Mouse (Mus musculus): ENCODE results near the gene Rufy3.

Gene Rufy3

DNA sequence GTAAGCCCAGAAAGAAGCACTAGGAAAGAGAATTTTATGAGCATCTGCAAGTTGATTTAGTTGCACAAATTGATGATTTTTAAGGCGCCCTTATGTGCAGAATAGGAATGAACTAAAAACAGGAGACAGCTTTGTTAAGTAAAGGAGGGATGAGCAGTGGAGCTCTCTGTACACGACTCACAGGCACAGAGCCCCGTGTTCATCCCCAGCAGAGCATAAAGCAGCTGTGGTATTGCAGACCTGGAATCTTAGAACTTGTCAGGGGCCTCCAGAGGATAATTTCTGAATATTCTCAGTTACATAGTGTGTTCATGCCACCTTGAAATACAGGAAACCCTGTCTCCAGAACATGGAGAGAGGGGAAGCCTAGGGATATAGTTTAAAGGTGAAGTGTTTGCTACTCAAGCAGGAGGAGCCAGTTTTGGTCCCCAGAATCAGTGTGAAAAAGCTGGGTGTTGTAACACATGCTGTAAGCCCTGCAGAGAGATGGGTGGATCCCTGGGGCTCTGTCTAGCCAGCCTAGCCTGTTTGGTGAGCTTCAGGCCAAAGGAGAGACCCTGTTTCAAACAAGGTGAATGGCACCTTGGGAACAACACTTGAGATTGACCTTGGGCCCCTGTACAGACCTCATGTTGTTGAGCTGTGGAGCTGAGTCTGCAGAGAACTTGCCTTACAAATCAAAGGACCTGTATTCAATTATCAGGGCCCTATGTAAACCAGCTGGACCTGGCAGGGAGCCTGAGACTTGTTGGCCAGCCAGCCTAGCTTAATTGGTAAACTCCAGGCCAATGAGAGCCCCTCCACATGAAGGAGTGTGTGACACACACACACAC is 10.9 kb downstream of the Rufy3 start:
- DNase-seq (ENCODE audit: low spot score): no peak

DNA sequence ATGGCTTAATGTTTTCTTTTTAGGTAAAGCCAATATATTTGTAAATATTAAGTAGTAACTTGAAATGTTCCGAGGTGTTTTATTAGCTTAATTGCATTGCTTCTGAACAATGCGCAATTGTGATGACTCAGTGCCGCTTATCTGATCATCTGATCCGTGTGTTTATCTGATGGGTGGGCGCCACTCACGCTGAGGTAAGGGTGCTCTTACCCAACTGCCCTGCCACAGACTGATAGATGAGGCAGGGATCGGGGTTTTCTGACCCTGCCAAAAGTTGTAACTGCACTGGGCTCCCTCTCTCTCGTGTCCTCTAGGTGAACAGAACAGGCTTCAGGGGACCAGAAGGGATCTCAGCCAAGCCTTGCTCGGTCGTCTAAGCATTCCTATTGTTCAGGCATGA is 15.8 kb downstream of the Rufy3 start:
- no peak for DNase-seq (ENCODE audit: low spot score)

DNA sequence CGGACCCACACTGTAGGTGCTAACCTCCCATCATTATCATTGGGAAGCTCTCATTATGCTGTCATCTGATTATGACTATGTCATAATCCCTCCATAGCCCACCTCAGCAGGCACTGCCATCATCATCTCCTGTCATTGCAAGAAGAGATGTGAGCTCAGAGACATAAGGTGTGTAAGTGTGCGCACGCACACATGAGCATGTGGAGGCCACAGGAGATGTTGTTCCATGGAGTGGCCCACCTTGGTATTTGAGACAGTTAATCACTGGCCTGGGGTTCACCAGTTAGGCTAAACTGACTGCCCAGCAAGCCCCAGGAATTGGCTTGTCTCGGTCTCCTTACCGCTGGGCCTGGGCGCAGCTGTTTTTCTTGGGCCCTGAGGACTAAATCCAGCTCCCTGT is 16.5 kb downstream of the Rufy3 start:
- DNase-seq (ENCODE audit: low spot score): no peak

DNA sequence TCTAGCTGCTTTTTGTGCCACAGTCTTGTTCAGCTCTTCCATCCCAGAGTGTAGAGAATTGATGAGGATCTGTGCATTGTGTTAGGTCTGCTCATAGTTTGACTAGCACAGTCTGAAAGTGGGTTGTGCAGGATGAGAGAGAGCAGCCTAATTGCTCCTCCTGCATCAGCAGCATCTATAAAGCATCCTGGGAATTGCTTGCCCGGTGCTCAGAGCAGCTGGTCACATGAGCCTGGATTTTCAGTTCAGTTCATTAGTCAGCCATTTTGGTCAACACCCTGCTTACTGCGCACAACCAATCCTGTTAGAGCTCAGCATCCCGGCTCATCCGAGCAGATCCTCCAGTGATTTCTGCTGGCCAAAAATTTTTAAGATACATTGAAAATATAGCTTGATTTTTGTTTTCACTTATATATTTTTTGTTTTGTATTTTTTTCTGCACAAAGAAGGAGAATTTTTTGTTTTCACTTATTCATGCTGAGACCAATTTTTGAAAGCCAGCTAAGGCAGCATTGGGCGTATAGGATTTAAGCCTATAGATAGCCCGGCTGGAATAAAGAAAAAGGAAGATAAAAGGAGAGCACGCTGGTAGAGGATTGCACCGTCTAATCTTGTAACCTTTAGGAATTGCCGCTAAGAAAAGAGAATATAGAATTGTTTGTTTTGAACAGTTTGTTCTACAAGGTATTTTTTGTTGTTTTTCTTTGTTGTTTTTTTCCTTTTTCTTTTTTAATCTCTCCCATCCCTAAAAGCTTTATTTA is 18.6 kb downstream of the Rufy3 start:
- DNase-seq (ENCODE audit: low spot score): peak; percentile 79

DNA sequence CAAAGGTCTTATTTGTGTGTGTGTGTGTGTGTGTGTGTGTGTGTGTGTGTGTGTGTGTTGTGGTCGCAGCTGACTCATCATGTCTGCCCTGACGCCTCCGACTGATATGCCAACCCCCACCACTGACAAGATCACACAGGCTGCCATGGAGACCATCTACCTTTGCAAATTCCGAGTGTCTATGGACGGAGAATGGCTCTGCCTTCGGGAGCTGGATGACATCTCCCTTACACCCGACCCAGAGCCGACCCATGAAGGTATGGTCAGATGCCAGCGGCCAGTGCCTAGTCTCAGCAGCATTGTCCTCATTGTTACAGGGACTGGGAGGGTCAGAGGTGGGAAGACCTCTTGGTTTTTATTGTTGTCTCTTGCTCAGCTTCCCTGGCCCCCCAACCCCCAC is 19.2 kb downstream of the Rufy3 start:
- DNase-seq (ENCODE audit: low spot score): peak; percentile 53

DNA sequence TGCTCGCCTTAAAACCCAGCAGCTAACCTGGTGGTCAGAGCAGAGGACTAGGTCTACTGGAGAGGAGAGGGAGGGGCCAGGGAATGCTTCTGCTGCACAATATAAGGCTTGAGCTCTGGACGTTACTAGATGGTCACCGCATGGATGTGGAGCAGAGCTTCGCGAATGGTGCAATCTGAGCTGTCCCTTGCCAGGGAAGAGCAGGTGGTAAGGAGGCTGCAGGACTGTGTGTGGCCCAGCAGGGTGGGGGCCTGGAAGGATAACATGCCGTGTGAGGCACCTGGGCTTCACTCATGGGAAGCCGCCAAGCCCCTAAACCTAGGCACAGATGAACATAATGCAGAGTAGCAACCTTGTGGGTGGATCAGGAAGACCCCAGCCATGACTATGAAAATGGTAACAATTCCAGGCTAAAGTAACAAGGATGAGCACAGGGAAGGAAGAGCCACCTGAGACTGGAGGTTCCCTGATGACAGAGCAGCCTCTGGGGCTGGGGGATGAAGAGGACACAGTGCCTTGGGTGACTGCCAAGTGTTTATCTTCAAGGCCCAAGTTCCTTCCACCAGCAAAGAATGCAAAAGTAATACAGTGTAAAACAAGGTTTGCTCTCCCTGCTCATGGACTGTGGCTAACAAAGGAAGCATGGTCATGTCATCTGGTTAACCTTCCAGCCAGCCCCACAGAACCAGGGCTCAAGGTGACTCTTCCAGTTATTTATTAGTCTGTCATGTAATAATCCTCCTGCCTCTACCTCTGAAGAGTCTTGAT is 21.8 kb downstream of the Rufy3 start:
- DNase-seq (ENCODE audit: low spot score): no peak

DNA sequence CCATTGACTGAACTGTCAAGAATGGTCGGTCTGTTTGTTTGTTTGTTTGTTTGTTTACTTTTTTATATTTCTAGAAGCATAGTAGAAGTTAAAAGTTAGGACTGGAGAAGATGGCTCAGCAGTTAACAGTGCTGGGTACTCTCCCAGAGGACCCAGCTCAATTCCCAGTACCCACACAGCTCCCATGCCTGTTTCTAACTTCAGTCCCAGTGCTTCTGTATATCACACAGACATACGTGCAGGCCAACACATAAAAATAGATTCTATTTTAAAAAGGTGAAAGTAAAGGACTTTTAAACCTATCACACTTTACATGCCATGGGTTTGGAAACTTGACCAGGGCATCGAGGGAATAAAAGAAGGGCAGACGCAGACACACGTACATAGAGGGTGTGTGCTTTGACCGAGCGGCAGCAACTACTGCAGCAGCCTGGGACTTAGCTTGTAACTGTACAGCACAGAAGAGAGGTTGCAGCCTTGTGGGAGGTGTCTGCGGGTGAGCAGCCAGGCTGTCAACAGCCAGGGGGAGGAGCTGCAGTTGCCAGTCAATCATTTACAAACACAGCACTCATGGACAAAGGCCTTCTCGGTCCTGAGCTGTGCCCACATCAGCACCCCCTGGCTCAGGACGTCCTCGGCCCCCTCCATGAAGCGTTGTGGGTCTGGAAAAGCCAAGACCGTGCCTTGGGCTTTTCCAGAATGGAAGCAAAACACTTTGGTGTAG is 22.5 kb downstream of the Rufy3 start:
- peak; percentile 46 for DNase-seq (ENCODE audit: low spot score)

DNA sequence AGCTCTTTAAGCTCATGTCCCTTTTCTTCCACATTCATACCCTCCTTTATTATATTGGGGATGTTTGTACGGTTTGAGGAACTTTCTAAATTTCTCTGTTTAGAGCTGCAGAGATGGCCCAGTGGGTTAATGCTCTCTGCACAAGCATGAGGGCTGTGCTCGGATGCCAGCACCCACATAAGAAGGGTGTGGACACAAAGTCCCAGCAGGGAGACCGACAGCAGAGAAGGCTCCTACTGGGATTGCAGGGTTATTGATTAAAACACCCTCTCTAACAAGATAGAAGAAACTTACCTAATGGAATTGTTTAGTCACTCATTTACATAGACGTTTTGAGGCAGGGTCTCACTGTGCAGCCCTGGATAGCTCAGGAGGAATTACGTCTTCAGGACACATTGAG is 23.6 kb downstream of the Rufy3 start:
- DNase-seq (ENCODE audit: low spot score): no peak

DNA sequence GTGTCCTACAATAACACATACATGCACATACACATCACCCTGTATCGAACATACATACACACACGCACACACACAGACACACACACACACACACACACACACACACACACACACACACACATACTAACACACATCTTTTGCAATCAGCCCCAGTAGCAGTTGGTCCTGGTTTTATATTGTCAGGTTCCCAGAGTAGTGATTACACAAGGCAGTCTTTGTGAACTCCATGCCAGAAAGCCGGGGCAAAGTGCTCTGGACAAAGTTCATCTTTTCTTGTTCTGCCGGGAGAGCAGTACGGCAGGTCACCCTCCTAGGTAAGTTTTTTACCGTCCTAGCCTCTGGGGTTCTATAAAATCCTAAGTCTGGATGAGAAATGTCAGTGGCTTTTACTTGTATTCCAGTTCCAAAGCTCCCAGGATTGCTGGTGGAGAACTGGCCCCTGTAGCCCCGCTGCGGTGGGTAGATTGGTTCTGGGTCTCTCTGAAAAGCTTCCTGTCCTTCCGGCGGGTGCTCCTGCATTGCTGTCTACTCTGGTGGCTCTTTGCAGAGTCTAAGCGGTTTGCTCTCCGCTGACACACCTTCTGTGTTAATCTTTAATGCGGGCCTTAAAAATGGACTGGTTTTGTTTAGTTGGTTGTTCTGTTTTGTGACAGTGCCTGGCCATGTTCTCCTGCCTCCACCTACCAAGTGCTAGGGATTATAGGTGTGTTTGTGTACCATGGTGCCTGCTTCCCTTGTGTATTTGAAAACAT is 28.8 kb downstream of the Rufy3 start:
- DNase-seq (ENCODE audit: low spot score): no peak

DNA sequence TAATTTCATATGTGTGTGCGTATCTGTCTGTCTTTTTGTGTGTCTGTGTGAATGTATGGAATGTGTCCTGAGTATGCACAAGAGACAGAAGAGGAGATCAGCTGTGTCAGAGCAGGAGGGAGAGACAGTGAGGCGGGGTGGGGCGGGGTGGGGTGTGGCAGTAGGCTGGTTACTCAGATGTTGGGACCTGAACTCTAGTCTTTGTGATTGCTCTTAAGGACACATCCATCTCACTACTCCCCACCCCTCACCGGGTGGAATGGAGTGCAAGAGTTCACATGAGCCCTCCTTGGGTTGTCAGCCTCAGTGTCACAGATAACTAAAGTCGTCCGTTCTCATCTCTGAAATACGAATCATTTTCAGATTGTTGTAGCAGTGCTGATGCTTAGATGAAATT is 29.3 kb downstream of the Rufy3 start:
- DNase-seq (ENCODE audit: low spot score): no peak

DNA sequence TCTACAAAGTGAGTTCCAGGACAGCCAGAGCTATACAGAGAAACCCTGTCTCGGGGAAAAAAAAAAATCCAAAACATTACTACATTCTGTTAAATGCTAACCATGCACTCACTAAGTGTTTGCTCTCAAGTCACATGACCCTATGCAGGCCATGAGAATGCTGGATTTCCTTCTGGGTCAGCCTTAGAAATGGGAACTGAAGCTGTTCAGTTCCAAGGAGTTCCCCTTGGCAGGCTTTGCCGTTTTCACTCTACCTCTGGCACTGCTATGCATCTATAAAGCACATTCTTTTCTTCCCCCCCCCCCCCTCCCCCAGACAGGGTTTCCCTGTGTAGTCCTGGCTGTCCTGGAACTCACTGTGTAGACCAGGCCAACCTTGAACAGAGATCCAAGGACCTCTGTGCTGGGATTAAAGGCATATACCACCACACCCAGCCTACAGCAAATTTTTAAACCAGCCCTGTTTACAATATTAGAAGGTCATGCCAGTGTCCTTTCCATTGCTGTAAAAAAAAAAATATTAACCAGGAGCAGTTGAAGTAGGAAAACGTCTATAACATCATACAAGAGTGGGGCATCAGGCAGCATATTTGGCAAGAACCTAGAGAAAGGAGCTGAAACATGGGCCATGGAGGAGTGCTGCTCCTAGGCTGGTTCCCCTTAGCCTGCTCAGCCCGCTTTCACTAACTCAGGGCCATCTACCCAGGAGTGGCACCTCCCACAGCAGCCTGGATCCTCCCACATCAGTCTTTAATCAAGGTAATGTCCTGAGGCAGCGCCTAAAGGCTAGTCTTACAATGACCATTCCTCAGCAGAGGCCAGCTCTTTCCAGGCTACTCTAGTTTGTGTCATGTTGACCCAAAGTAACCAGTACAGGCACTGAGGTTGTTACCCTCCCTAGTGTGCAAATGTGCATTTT is 31.0 kb downstream of the Rufy3 start:
- DNase-seq (ENCODE audit: low spot score): no peak

DNA sequence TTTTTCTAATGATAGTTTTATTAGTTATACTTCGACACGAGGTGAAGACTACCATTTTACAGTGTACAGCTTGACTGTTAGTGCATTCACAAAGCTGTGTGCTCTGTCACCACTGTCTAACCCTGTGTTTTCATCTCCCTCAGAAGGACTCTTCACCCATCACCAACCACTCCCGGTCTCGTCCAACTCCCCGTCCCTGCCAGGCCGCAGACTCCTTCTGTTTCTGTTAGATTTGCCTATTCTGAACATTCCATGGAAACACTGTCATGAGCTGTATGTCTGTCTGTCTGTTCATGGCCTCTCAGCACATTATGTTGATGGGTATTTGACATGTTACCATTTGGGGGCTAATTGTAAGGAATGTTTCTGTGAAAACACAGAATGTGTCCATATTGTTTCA is 34.1 kb downstream of the Rufy3 start:
- DNase-seq (ENCODE audit: low spot score): no peak

DNA sequence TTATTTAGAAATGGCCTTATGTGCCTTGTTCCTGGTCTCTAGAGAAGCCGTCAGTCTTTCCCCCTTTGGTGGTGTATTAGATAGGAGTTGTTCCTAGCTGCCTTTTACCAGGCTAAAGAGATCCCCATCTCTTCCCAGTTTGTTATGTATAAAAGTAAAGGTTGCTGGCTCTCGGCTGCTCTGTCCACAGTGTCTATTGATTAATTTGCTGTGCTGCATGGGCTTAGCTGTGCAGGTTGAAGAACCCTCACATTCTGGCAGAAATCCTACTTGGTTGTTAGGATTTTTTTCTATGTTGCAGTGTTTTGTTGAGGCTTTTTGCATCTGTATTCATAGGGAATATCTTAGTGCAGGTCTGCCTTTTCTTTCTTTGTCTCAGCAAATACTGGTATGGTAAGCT is 37.2 kb downstream of the Rufy3 start:
- DNase-seq (ENCODE audit: low spot score): no peak

DNA sequence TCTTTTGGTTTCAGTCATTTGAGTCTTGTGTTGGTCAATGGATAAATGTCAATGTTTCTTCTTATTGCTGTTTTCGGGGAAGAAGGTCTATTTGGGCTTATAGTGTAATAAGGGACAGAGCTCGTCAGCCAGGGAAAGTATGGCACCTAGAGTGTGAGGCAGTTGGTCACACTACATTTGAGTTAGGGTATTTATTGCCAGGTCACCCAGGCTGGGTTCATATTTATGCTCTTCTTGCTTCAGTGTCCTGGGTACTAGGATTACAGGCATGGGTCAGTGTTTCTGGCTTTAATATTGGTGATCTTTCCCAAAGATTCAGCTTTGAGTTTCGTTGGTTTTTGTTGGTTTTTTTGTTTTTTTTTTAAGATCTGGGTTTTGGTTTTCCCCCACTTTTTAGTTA is 37.9 kb downstream of the Rufy3 start:
- DNase-seq (ENCODE audit: low spot score): no peak

DNA sequence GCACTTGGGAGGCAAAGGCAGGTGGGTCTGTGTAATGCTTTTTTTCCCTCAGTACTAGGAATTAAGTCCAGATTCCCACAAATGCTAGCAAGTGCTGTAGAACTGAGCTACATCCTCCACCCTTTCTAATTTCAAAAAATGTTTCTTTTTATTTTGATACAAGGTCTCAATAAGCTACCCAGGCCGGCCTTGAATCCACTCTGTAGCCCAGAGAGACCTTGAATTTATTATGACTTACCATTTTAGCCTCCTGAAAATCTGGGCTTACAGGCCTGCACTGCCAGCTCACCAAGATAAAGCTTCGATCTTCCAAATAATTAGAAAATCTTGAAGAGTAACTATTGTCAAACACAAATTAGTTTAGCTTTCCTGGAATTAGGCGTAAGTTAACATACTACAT is 39.2 kb downstream of the Rufy3 start:
- no peak for DNase-seq (ENCODE audit: low spot score)

DNA sequence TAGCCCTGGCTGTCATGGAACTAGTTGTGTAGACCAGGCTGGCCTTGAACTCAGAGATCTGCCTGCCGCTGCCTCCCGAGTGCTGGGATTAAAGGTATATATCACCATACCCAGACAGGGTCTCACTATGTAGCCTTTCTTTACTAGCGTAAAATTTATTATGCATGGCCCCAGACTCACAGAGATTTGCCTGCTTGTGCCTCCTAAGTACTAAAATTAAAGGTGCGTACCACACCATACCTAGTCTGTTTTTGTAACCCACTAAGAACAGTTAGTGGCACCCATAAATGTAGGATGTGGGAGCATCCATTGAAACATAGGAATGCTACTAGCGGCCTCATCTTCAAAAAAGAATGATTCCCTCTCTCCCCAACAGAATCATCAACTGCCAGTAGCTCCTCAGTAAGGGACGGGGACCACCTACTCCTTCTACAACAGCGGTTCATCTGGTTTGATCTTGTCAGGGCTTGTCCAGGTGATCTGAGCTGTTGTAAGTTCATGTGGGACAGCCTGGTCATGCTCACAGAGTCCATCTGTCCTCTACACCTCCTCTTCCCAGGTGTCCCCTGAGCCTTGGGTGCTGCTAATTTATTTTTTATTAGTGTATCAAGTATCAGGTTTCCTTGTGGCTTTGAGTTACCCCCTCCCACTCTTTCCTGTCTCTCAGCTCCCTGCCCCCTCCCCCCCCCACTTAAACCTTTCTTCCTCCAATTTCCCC is 40.0 kb downstream of the Rufy3 start:
- DNase-seq (ENCODE audit: low spot score): no peak

DNA sequence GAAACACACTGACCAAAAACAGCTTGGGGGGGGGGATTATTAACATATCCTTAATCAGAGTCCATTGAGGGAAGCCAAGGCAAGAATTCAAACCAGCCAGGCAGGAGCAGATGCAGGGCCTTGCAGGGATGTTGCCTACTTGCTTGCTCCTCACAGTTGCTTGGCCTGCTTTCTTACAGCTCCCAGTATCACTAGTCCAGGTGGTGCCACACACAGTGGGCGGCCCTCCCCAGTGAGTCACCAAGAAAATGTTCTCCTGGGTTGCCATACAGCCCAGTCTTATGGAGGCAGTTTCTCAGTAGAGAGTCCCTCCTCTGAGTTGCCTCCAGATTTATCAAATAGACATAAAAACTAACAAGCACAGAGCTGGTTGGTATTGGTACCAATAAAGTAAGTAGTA is 49.3 kb downstream of the Rufy3 start:
- DNase-seq (ENCODE audit: low spot score): no peak

DNA sequence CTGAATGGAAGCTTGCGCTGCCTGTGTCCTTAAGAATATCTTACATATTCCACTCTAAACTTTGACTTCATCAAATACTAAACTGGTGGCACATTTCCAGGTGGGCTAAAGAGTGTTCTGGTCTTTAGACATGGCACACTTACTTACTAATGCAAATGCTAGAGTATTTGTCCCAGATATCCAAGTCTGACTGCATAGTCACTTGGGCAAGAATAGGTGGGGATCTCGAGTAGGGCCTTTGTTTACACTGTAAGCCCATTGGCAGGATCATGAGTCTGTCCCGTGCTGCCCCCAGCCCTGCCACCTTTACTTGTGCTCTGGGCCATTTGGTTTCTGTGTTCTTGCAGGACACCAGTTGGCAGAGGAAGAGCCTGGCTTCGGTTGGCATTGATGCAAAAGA is 52.1 kb downstream of the Rufy3 start:
- DNase-seq (ENCODE audit: low spot score): no peak

DNA sequence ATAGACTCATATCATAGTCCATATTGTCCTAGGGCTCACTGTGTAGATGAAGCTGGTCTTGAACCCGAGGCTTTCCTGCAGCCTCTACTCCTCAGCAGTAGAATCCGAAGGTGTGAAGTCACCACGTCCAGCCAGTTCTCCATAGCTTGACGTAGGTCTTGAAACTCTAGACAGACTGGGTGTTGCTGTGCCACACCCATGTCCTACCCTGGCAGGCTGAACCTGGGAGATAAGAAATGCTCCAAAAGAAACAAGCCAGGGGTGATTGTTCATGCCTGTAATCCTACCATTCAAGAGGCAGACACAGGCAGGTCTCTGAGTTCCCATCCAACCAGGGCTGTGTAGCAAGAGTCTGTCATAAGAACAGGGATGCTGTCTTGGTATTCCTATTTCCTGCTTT is 62.7 kb downstream of the Rufy3 start:
- no peak for DNase-seq (ENCODE audit: low spot score)

DNA sequence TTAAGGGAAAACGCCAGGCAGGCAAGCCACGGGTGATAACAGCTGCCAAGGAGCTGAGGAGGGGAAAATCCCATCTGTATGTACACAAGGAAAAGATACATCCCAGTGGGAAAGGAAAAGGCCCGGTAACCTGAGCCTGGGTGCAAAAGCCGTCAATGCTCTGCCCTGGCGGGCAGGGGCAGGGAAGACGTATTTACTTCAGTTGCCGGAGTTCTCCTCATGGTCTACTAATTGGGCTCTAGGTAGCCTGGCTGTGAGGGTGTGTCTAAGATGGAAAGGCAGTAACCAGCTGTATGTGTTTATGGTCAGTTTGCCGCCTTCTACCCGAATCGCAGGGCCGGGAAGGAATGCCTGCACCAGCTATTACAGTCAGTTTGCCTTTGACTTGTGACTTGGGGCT is 64.3 kb downstream of the Rufy3 start:
- DNase-seq (ENCODE audit: low spot score): no peak

All from embryo, embryonic 10.5 days (tissue).